Mouse (Mus musculus): Measurements from ENCODE around the gene Smtnl1. TPM values are rescaled to one million over a fixed set of nuclear protein-coding genes. Genes with fewer than 3 reads are reported as not detected.
A peak's percentile ranks its signal among the peaks of the same experiment; 100 is the strongest.

Smtnl1 gene
- polyA plus RNA-seq, 1 experiment from 2014 or later = 0.53 TPM

DNA sequence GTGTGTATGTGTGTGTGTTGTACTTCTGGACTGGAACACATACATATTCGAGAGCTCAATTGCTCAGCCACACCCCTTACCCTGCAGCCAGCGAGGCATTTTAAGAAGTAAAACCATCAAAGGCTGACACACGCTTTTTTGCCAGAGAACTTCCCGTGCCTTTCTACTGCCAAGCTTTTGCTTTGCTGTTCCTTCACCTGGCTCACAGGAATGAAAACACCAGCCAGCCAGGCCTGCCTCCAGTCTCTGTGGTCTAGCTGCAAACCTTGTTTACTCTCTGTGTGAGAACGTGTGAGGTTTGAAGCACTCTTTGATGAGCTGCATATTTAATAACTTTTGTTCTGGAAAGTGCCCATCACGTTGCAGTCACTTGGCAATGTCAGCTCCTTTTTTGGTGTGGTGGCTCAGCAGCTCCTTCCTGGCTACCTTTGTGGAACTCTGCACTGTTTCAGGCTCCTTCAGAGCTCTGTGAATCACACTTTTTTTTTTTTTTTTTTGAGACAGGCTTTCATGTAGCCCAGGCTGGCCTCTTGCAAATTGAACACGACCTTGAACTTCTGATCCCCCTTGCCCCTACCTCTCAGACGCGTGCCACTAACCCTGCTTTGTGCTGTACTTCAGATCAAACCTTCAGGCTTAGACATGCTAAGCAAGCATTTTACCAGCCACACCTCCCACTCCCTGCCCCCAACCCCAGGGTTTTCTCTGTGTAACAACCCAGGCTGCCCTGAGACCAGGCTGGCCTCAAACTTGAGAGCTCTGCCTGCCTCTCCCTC lies 15.6 kb upstream of the Smtnl1 start:
- Histone ChIP-seq H3K27me3 (no peaks in the 10 kb centered on the region), H3K9me3 (replicated peaks) (no peaks in the 10 kb centered on the region), H3K36me3 (no peaks in the 10 kb centered on the region), H3K4me1 (peaks cover 34% of the 10 kb centered on the region), H3K4me3 (replicated peaks) (no peak overlapping the region), H3K27ac (replicated peaks) (no peak overlapping the region), H3K9ac (no peak overlapping the region), H3K4me2 (replicated peaks) (peak overlapping the region; percentile 93; the same call in 1 of the 2 replicates)
- ATAC-seq (ENCODE audit: insufficient number of reproducible peaks, low FRiP score, low TSS enrichment, low read depth) = no peak
- WGBS = 14% methylated on average over 9 of the region's 9 CpGs

DNA sequence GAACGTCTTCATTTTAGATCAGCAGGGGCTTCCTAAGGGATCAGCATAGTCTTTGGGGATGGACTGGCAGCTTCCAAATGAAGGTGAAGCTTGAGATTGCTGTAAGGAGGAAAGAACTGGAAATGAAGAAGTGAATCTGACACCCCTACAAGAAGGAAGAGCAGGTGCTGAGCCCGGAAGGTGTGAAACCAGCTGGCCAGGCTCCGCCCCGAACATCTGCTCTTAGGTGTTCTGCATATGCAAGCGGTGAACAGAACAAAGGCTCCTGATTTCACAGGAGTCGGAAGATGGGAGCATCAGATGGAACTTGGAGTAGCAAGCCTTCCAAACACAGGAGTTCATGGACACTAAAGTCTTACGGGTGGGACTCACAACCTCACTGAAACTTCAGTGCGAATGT lies 14.7 kb upstream of the Smtnl1 start:
- Histone ChIP-seq H3K36me3 (no peaks in the 10 kb centered on the region), H3K4me2 (replicated peaks) (no peak overlapping the region), H3K4me3 (replicated peaks) (no peak overlapping the region), H3K4me1 (peaks cover 35% of the 10 kb centered on the region), H3K27me3 (no peaks in the 10 kb centered on the region), H3K27ac (replicated peaks) (no peak overlapping the region), H3K9ac (no peak overlapping the region), H3K9me3 (replicated peaks) (no peaks in the 10 kb centered on the region)
- no peak for ATAC-seq (ENCODE audit: insufficient number of reproducible peaks, low FRiP score, low TSS enrichment, low read depth)
- WGBS = 58% methylated on average over 8 of the region's 8 CpGs

DNA sequence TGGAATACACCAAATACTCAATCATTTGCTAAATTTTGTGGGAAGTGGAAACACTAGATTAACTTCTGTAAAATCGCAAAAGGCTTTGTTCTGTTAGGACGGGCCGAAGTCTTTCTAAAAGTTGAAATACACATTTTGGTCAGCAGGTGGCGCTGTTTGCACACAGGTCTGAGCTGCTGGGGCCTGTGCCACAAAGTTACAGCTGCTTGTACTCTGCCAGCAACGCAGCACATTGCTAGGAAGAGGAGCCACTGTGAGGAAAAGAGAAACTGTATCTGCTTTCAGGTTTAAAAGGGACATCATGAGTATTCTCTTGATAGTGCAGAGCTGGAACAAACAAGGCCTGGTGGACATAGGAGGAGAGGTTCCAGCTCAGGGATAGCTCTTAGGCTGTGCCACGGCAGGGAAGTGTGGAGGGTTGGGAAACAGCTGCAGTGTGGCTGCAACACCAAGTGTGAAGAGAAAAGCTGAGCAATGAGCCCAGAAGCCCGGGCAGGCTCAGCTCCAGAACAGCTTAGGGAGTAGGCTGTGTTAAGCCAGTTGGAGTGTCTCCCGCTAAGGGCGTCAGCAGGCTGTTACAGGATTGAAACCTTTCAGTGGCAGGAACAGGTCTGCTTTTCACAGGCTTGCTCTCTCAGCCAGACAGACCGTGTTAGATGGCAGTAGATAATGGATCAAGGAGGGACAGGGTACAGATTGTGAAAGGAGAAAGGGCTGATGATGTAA lies 9.4 kb upstream of the Smtnl1 start:
- no peak overlapping the region for H3K9ac ChIP-seq
- ATAC-seq (ENCODE audit: insufficient number of reproducible peaks, low FRiP score, low TSS enrichment, low read depth) = peak; percentile 75
- no peaks in the 10 kb centered on the region for H3K27me3 ChIP-seq
- no peaks in the 10 kb centered on the region for H3K9me3 ChIP-seq (replicated peaks)
- H3K36me3 ChIP-seq = peaks cover 9% of the 10 kb centered on the region; the same call in 1 of the 2 replicates
- H3K4me1 ChIP-seq = peaks cover 18% of the 10 kb centered on the region
- 28% methylated on average over 10 of the region's 10 CpGs for WGBS
- peak overlapping the region; percentile 71 for H3K27ac ChIP-seq (replicated peaks)
- no peak overlapping the region for H3K4me3 ChIP-seq (replicated peaks)
- H3K4me2 ChIP-seq (replicated peaks) = no peak overlapping the region

DNA sequence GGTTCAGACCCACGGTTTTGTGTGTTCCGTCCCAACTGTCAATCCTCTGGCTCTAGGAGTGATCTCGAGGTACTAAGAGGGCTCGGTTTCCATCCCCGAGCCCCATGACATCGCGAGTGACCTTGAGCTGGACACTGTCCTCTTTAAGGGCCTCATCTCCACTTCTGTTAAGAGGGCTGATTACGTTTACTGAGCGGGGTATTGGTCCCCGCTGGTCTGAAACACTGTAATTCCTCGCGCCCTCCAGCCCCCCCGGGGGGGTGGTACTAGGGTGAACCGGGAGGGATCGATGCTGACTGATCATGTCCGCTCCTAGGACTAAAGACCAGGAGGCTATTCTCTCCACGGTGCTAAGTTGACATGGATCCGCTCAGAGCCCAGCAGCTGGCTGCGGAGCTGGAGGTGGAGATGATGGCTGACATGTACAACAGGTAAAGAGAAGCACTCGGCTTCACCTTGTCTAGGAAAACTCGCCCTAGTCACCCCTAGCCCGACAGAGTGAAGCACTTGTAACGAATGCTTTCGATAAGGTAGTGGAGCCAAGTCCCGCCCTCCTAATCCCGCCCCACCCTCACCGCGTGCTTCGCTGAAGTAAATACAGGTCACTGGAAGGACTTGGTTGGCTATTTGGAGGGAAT lies 5.0 kb upstream of the Smtnl1 start:
- ATAC-seq (ENCODE audit: insufficient number of reproducible peaks, low FRiP score, low TSS enrichment, low read depth) = no peak; the same call in 1 of the 2 replicates
- Histone ChIP-seq H3K4me3 (replicated peaks) (peak overlapping the region; percentile 78), H3K27ac (replicated peaks) (no peak overlapping the region), H3K27me3 (no peaks in the 10 kb centered on the region), H3K4me2 (replicated peaks) (peak overlapping the region; percentile 90), H3K4me1 (peaks cover 21% of the 10 kb centered on the region), H3K36me3 (peaks cover 9% of the 10 kb centered on the region; the same call in 1 of the 2 replicates), H3K9ac (peak overlapping the region; percentile 47), H3K9me3 (replicated peaks) (no peaks in the 10 kb centered on the region)
- WGBS = under 1% methylated on average over 29 of the region's 29 CpGs

DNA sequence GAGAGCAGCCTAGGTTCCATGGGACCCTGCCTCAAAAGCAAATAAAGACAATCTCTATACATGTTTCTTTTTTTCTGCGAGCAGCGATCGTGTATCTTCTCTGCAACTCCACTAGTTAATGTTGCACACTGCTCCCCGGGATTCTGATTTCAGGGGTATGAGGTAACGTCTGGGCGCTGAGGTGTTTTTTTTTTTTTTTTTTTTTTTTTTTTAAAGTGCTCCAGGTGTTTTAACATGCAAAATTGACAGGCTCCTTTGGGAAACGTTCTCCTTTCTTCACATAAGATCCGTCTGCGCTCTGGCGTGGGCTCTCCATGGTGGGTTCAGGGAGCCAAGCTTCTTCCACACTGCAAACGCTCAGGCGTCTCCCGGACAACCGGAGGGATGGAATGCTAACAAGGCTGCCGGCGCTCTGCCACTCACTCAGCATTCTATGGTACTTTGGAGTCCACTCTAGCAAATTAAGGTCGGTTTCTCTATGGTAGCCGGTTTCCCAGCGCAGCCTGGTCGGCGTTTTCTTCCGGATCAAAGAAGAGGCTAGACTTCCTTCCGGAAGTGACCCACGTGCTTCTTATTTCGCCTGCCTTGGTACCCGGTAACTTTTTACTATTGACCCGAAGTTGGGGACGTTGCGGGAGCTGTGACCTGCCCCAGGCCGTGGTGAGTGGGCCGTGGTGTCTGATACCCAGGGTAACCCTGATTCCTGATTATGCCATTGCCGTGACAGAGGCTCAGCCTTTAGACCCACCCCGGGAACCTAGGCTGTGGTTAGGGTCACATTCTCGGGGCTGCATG lies 4.2 kb upstream of the Smtnl1 start, which contains the start of gene Timm10:
TSS of gene Timm10 (plus strand) at position 510 of the 795 bp plus-strand sequence.
- peak within 1 kb of the TSS; percentile 78 for H3K4me3 ChIP-seq (replicated peaks)
- ATAC-seq (ENCODE audit: insufficient number of reproducible peaks, low FRiP score, low TSS enrichment, low read depth) = peak; percentile 89
- peaks cover 9% of the 10 kb centered on the region; the same call in 1 of the 2 replicates for H3K36me3 ChIP-seq
- WGBS = under 1% methylated on average over 34 of the region's 34 CpGs
- H3K4me2 ChIP-seq (replicated peaks) = peak within 1 kb of the TSS; percentile 90
- H3K27ac ChIP-seq (replicated peaks) = peak within 1 kb of the TSS; percentile 34; the same call in 1 of the 2 replicates
- no peaks in the 10 kb centered on the region for H3K9me3 ChIP-seq (replicated peaks)
- peaks cover 16% of the 10 kb centered on the region for H3K4me1 ChIP-seq
- H3K27me3 ChIP-seq = 0 out of 2 replicates have a peak, but pooled peaks cover 3% of the 10 kb centered on the region
- peak within 1 kb of the TSS; percentile 47 for H3K9ac ChIP-seq

DNA sequence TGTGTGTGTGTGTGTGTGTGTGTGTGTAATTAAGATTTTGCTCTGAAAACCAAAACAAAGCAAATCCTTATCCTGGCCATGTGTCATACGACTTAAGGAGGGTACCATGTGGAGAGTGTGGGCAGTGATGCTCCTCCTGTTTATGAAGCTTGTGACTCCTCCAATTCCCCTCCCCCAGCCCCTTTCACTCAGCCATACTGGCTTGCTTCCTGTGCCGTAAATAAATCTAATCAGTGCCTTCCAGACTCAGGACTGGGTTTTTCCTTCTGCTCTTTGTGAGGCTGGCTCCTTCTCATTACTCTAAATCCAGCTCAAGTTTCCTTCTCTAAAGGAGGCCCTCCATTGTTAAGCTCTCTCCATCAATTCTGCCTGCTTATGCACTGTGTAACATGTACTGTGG lies 785 bp upstream of the Smtnl1 start:
- Histone ChIP-seq H3K4me3 (replicated peaks) (no peak overlapping the region), H3K9ac (no peak overlapping the region), H3K27ac (replicated peaks) (no peak overlapping the region), H3K4me1 (peaks cover 12% of the 10 kb centered on the region), H3K27me3 (0 out of 2 replicates have a peak, but pooled peaks cover 3% of the 10 kb centered on the region), H3K4me2 (replicated peaks) (no peak overlapping the region), H3K36me3 (no peaks in the 10 kb centered on the region), H3K9me3 (replicated peaks) (no peaks in the 10 kb centered on the region)
- 30% methylated on average over 2 of the region's 2 CpGs for WGBS
- no peak for ATAC-seq (ENCODE audit: insufficient number of reproducible peaks, low FRiP score, low TSS enrichment, low read depth)

DNA sequence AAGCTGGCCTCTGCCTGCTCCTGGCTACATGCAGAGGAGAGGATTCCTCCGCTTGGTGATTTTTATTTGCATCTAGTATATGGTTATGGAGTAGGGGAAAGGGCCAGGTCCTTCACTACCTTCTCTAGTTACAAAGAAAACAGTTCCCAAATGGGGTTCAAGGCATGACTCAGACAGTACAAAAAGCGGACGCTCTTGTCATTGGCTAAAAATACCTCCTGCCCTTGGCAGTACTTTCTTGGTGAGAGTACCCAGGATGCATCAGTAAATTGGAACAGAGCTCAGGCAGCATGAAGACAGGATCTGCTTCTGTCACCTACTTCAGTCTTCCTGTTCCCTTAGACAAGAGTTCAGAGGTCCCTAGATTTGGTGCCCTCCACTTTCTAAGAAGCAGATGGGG lies 2.6 kb downstream of the Smtnl1 start:
- H3K27ac ChIP-seq (replicated peaks) = no peak overlapping the region
- H3K9me3 ChIP-seq (replicated peaks) = no peaks in the 10 kb centered on the region
- H3K9ac ChIP-seq = no peak overlapping the region
- 44% methylated on average over 3 of the region's 3 CpGs for WGBS
- no peak overlapping the region for H3K4me3 ChIP-seq (replicated peaks)
- H3K4me1 ChIP-seq = no peaks in the 10 kb centered on the region
- no peaks in the 10 kb centered on the region for H3K36me3 ChIP-seq
- 0 out of 2 replicates have a peak, but pooled peaks cover 3% of the 10 kb centered on the region for H3K27me3 ChIP-seq
- no peak for ATAC-seq (ENCODE audit: insufficient number of reproducible peaks, low FRiP score, low TSS enrichment, low read depth)
- no peak overlapping the region for H3K4me2 ChIP-seq (replicated peaks)

DNA sequence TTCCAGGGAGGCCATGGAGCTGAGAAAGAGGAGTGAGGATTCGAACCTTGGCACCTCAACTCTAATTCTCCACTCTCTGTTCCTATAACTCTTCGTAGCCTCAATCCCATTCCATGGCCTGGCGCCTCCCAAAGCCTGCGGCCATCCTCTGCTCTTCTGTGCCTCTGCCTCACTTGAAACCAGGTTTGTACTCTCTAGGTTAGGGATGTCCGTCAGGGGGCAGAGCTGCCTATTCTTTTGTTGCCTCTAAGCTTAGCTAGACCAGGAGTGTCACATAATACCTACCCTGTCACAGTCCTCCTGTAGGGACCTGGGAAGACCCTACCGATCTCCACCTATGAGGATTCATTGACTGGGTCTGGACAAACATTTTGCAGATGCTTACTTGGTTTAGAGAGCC lies 9.8 kb downstream of the Smtnl1 start:
- Histone ChIP-seq H3K36me3 (no peaks in the 10 kb centered on the region), H3K4me2 (replicated peaks) (no peak overlapping the region), H3K4me1 (peaks cover 9% of the 10 kb centered on the region), H3K27me3 (no peaks in the 10 kb centered on the region), H3K9me3 (replicated peaks) (no peaks in the 10 kb centered on the region), H3K4me3 (replicated peaks) (no peak overlapping the region), H3K9ac (no peak overlapping the region), H3K27ac (replicated peaks) (no peak overlapping the region)
- WGBS = 70% methylated on average over 6 of the region's 6 CpGs
- no peak for ATAC-seq (ENCODE audit: insufficient number of reproducible peaks, low FRiP score, low TSS enrichment, low read depth)

DNA sequence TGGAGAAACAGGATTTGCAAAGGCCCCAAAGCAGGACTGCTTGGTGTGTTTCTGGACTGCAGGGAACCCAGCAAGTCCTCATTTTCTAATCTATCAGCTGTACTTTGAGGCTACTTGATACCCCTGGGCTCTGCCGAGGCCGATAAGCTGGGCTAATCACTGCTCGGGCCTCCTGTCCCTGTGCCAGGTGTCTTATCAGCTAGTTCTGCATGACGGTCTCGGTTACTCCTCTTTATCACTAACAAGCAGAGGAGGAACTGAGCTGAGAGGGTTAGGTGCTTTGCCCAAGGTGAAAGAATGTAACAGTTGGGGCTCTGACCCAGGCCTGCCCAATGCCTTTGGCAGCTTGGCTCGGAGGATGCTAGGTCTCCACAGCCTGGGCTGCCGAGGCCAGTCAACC lies 10.6 kb downstream of the Smtnl1 start:
- ATAC-seq (ENCODE audit: insufficient number of reproducible peaks, low FRiP score, low TSS enrichment, low read depth) = no peak
- Histone ChIP-seq H3K36me3 (no peaks in the 10 kb centered on the region), H3K9me3 (replicated peaks) (no peaks in the 10 kb centered on the region), H3K27ac (replicated peaks) (no peak overlapping the region), H3K9ac (no peak overlapping the region), H3K4me1 (peaks cover 9% of the 10 kb centered on the region), H3K4me2 (replicated peaks) (no peak overlapping the region), H3K27me3 (no peaks in the 10 kb centered on the region), H3K4me3 (replicated peaks) (no peak overlapping the region)
- 75% methylated on average over 7 of the region's 7 CpGs for WGBS

DNA sequence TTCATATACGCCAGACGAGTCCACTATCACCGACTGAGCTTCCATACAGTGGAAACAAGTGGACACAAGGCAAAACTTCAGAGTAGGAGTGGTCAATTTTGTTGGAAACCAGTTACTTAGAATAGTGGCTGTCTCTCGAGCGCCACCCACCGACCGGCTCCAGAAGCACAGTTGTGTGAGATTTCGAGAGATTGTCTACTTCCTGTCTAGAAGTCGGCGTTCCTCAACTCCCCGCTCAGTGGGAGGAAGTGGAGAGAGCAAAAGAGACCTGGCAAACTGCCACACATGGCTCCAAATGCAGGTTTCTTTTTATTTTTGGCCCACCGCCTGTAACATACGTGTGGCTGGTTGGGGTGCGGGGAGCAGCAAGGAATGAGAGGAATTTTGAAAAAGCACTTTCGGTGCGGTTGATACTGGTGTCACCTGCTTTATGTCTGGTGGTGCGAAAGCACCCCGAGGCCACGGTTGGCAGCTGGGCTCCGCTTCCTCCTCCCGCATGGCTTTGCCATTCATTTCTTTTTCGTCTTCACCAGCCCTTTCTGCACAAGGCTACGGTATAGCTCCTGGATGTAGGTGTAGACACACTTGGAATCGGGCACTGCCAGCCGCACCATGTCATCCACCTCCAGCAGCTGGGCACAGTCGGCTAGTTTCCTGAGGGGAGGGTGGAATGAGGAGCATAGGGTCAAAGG lies 11.4 kb downstream of the Smtnl1 start:
- ATAC-seq (ENCODE audit: insufficient number of reproducible peaks, low FRiP score, low TSS enrichment, low read depth) = peak; percentile 56
- H3K4me2 ChIP-seq (replicated peaks) = peak overlapping the region; percentile 60
- no peak overlapping the region for H3K9ac ChIP-seq

More for the DNA sequence above, 11.4 kb downstream of the Smtnl1 start:
- no peaks in the 10 kb centered on the region for H3K9me3 ChIP-seq (replicated peaks)
- no peak overlapping the region for H3K27ac ChIP-seq (replicated peaks)
- peak overlapping the region; percentile 33 for H3K4me3 ChIP-seq (replicated peaks)
- WGBS = 30% methylated on average over 26 of the region's 26 CpGs
- no peaks in the 10 kb centered on the region for H3K27me3 ChIP-seq
- H3K4me1 ChIP-seq = peaks cover 9% of the 10 kb centered on the region
- no peaks in the 10 kb centered on the region for H3K36me3 ChIP-seq

Data from embryonic facial prominence, embryonic 15.5 days (tissue).